Mouse (Mus musculus) mature B cell (primary cell): Measurements from ENCODE around the gene Btbd35f12.
"Not testable (repeated sequence)": the region's sequence is repeated elsewhere in the genome, so short reads cannot be mapped to it uniquely, and the experiment has no call there.

Source experiments
- in situ Hi-C: fragments of 300-500 bp; cut with MboI; formaldehyde crosslinking; loops from 2 replicates; pipeline ENCODE4 v1.14.3; 2019

Btbd35f12 gene

GRCm38 (mm10) chrX:33313079-33313478, at the start of gene Btbd35f12:
Gene Btbd35f12, plus strand, starts transcription at chrX:33313379.
- in situ Hi-C loops, result not testable (repeated sequence)

GRCm38 (mm10) chrX:33353254-33353653, 40.1 kb downstream of the Btbd35f12 start:
- in situ Hi-C loops, result not testable (repeated sequence)
